ENCODE assay signal across 19 mouse cellular contexts in the genomic region with DNA sequence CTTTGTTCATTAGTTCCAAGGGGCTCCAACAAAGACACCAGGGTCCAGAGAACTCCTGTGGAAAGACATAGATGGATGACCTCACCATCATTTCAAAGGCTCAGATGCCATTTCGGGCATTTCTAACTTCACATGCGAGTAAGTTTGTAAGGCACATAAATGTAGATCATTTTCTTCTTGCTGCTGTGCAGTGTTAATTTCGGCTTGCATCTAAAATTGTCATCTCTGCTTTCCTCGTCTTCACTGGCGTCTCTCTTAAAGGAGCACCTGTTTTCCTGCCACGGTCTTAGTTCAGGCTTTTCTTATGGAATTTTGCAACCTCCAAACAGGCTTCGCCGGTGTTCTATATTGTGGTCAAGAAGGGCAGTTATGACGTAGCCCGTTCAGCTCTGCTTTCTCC.
"Had no signal": no experiment of that assay in that cellular context is flagged by ENCODE, and none has a peak within 500 bp of the region (broad histone marks: within the 10 kb centered on the region; RNA-seq: fewer than 3 reads in every experiment).

No protein-coding gene starts in this region.

- H3K27ac ChIP-seq: intestine, embryonic 15.5 days; kidney, embryonic 15.5 days; limb, embryonic 12.5 days; limb, embryonic 15.5 days; liver, embryonic 14.5 days; macrophage; midbrain, embryonic 12.5 days; midbrain, embryonic 15.5 days; neural tube, embryonic 12.5 days; neural tube, embryonic 15.5 days had no signal

- H3K4me1 ChIP-seq: intestine, embryonic 15.5 days; midbrain, embryonic 12.5 days; midbrain, embryonic 15.5 days; neural tube, embryonic 12.5 days; neural tube, embryonic 15.5 days had no signal

- H3K4me3 ChIP-seq: intestine, embryonic 15.5 days; kidney, embryonic 15.5 days; limb, embryonic 12.5 days; limb, embryonic 15.5 days; midbrain, embryonic 12.5 days; midbrain, embryonic 15.5 days; neural tube, embryonic 12.5 days; neural tube, embryonic 15.5 days had no signal

- DNase-seq: kidney, adult 11 months; kidney, adult 8-10 months; kidney, postnatal 10 days; kidney, postnatal 36 days; left cerebral cortex, postnatal 4 days; liver, postnatal 0 days; lung, embryonic 14.5 days; thymus, adult 18-20 months; thymus, postnatal 36 days had no signal
